Mouse (Mus musculus) C2C12 (cell line): ENCODE measurements around the gene Tmtc1.

Experiments
- CTCF ChIP-seq: IDR thresholded peaks from one replicate; pipeline ENCODE4 v1.5.1; 2011; ENCODE audit not compliant: control insufficient read depth, insufficient read depth, insufficient read length
- MAX ChIP-seq: IDR thresholded peaks from one replicate; pipeline ENCODE4 v1.6.1; 2011; ENCODE audit warnings: mild to moderate bottlenecking, control low read depth
- MYOD1 ChIP-seq: IDR thresholded peaks from one replicate; pipeline ENCODE4 v1.6.1; 2011; ENCODE audit warnings: low read depth; ENCODE audit not compliant: control insufficient read depth, insufficient read length
- MYOG ChIP-seq: IDR thresholded peaks from one replicate; pipeline ENCODE4 v1.6.1; 2011; ENCODE audit not compliant: control insufficient read depth, insufficient read length; ENCODE audit errors: extremely low read depth
- USF1 ChIP-seq: IDR thresholded peaks from one replicate; pipeline ENCODE4 v1.6.1; 2011; ENCODE audit warnings: low read depth, mild to moderate bottlenecking, control low read depth, moderate library complexity

- TF ChIP-seq CTCF (no peak), MAX (no peak), MYOD1 (no peak), MYOG (no peak), USF1 (no peak)
Observed at GRCm38 (mm10) chr6:148205134-148205533, 239.1 kb downstream of the Tmtc1 start.
